Mouse (Mus musculus) heart, adult 2 months (tissue): ENCODE measurements around the gene Znrf3.

Experiments used
- CTCF ChIP-seq: fragments of 200-600 bp; IDR thresholded peaks from 2 replicates; pipeline ENCODE4 v1.8.1; 2022; ENCODE audit warnings: antibody characterized with exemption, mild to moderate bottlenecking, moderate library complexity
- EP300 ChIP-seq: fragments of 200-500 bp; IDR thresholded peaks from 2 replicates; pipeline ENCODE4 v1.6.1; 2011; ENCODE audit warnings: low read depth, low read length, control low read depth; ENCODE audit not compliant: insufficient read depth
- POLR2A ChIP-seq: fragments of 200-500 bp; IDR thresholded peaks from 2 replicates; pipeline ENCODE4 v1.6.1; 2011; ENCODE audit warnings: mild to moderate bottlenecking, low read depth, low read length, control low read depth; ENCODE audit not compliant: insufficient read depth

- TF ChIP-seq CTCF = no peak
- TF ChIP-seq EP300 = no peak
- no peak for TF ChIP-seq POLR2A
These were observed 186.6 kb downstream of the Znrf3 start for GRCm38 (mm10) chr11:5258036-5258435.
